Mouse (Mus musculus) embryonic fibroblast, embryonic 13.5 days (primary cell): Measurements from ENCODE around the gene Cnpy2.

Experiments
- CTCF ChIP-seq: IDR thresholded peaks from 2 replicates; pipeline ENCODE4 v1.5.1; 2011; ENCODE audit warnings: mild to moderate bottlenecking, control low read depth, low read length, moderate library complexity, borderline replicate concordance; ENCODE audit not compliant: insufficient read depth
- POLR2A ChIP-seq: IDR thresholded peaks from 2 replicates; pipeline ENCODE4 v1.6.1; 2011; ENCODE audit warnings: low read depth, mild to moderate bottlenecking, control low read depth, low read length, moderate library complexity

DNA sequence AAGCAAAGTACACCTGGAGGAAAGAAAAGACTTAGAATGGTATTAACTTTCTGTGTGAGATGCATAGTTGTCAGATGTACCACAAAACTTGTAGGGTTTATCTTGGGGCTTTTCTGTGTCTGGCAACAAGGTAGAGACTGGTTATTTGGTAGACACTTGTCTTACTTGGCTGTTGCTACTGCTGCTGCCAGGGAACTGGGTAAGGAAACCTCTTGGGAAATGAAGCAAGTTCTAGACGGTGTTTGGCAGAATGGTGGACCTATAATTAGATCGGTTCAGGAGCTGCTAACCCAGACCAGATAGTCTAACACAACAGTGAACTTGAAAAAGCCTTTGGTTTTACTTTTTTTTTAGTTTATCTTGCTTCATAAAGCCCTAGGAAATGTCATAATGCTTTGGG is 16.7 kb downstream of the Cnpy2 start:
- TF ChIP-seq POLR2A: no peak
- TF ChIP-seq CTCF: no peak
